Mouse (Mus musculus) heart, embryonic 16.5 days (tissue): ENCODE results near the gene Sars2. TPM values are rescaled to one million over a fixed set of nuclear protein-coding genes. Genes with fewer than 3 reads are reported as not detected.

ENCODE experiments used
- ATAC-seq: fragments of 200-750 bp; cut with Nextera tagmentation; replicated peaks from 2 replicates; pipeline ENCODE4 v1.8.0; 2017; ENCODE audit warnings: moderate number of reproducible peaks; ENCODE audit not compliant: insufficient read depth, low FRiP score; ENCODE audit errors: extremely low read depth
- H3K27ac ChIP-seq: fragments of 300-500 bp; sonication (generic); 2 replicates; pipeline ENCODE4 v1.5.1; 2014; ENCODE audit warnings: mild to moderate bottlenecking, low read length, control low read depth, moderate library complexity
- H3K27me3 ChIP-seq: fragments of 300-500 bp; sonication (generic); 2 replicates; pipeline ENCODE4 v1.6.1; 2014; ENCODE audit warnings: low read length, mixed read lengths; ENCODE audit not compliant: control insufficient read depth, insufficient read depth
- H3K36me3 ChIP-seq: fragments of 300-500 bp; sonication (generic); 2 replicates; pipeline ENCODE4 v1.6.1; 2014; ENCODE audit not compliant: control insufficient read depth, insufficient read depth
- H3K4me1 ChIP-seq: fragments of 300-500 bp; sonication (generic); 2 replicates; pipeline ENCODE4 v1.6.1; 2014; ENCODE audit warnings: low read length, mixed read lengths; ENCODE audit not compliant: control insufficient read depth, insufficient read depth
- H3K4me2 ChIP-seq: fragments of 300-500 bp; sonication (generic); 2 replicates; pipeline ENCODE4 v1.6.1; 2014; ENCODE audit warnings: low read depth, mild to moderate bottlenecking, control low read depth, low read length
- H3K4me3 ChIP-seq: fragments of 300-500 bp; sonication (generic); 2 replicates; pipeline ENCODE4 v1.5.1; 2014; ENCODE audit warnings: mild to moderate bottlenecking, control low read depth, low read length
- H3K9ac ChIP-seq: fragments of 300-500 bp; sonication (generic); 2 replicates; pipeline ENCODE4 v1.6.1; 2014; ENCODE audit warnings: low read length, control low read depth
- H3K9me3 ChIP-seq: fragments of 300-500 bp; sonication (generic); replicated peaks from 2 replicates; pipeline ENCODE4 v1.6.1; 2016; ENCODE audit warnings: low read length; ENCODE audit not compliant: control insufficient read depth
- WGBS: fragments of 180-500 bp; shearing (Covaris S2); extraction: QIAGEN DNeasy Blood & Tissue Kit; methylation state at CpG from one replicate; pipeline ENCODE4 v1.1.7; 2014; 5-methylcytosine and 5-hydroxymethylcytosine counted together
- polyA plus RNA-seq: library from polyadenylated mRNA; unstranded; fragments of >200 nt; fragmentation: Nextera tagmentation; extraction: Ambion mirVana; gene quantifications from 2 replicates; pipeline ENCODE4 v1.2.1, GENCODE M21; 2015

The Sars2 gene
- polyA plus RNA-seq, 1 experiment from 2014 or later, result 20.8 TPM

- Histone ChIP-seq H3K27me3 (no peaks in the 10 kb centered on the region), H3K9ac (no peak overlapping the region), H3K4me1 (peaks cover 12% of the 10 kb centered on the region), H3K27ac (no peak overlapping the region), H3K4me3 (no peak overlapping the region), H3K36me3 (peaks cover 32% of the 10 kb centered on the region), H3K4me2 (no peak overlapping the region), H3K9me3 (no peaks in the 10 kb centered on the region)
- WGBS, result 91% methylated on average over 21 of the region's 21 CpGs
- ATAC-seq, result no peak
Observed at GRCm38 (mm10) chr7:28739829-28740228, 2.0 kb upstream of the Sars2 start.

- H3K4me3 ChIP-seq, result peak overlapping the region; percentile 80
- 31% methylated on average over 9 of the region's 9 CpGs for WGBS
- peaks cover 30% of the 10 kb centered on the region for H3K36me3 ChIP-seq
- no peaks in the 10 kb centered on the region for H3K9me3 ChIP-seq
- H3K27me3 ChIP-seq, result no peaks in the 10 kb centered on the region
- H3K4me2 ChIP-seq, result peak overlapping the region; percentile 63
- no peak for ATAC-seq
- H3K27ac ChIP-seq, result peak overlapping the region; percentile 32; the same call in 1 of the 2 replicates
- peak overlapping the region; percentile 65 for H3K9ac ChIP-seq
- peaks cover 12% of the 10 kb centered on the region for H3K4me1 ChIP-seq
Observed at GRCm38 (mm10) chr7:28740949-28741348, 843 bp upstream of the Sars2 start.

- WGBS, result 2% methylated on average over 13 of the region's 13 CpGs
- peak overlapping the region; percentile 32 for H3K27ac ChIP-seq
- peak overlapping the region; percentile 63 for H3K4me2 ChIP-seq
- H3K9me3 ChIP-seq, result no peaks in the 10 kb centered on the region
- H3K36me3 ChIP-seq, result peaks cover 32% of the 10 kb centered on the region
- H3K27me3 ChIP-seq, result no peaks in the 10 kb centered on the region
- ATAC-seq, result peak; percentile 3; the same call in 1 of the 2 replicates
- peaks cover 12% of the 10 kb centered on the region for H3K4me1 ChIP-seq
- H3K4me3 ChIP-seq, result peak overlapping the region; percentile 80
- H3K9ac ChIP-seq, result peak overlapping the region; percentile 65
Observed at GRCm38 (mm10) chr7:28741368-28741708, 454 bp upstream of the Sars2 start.

DNA sequence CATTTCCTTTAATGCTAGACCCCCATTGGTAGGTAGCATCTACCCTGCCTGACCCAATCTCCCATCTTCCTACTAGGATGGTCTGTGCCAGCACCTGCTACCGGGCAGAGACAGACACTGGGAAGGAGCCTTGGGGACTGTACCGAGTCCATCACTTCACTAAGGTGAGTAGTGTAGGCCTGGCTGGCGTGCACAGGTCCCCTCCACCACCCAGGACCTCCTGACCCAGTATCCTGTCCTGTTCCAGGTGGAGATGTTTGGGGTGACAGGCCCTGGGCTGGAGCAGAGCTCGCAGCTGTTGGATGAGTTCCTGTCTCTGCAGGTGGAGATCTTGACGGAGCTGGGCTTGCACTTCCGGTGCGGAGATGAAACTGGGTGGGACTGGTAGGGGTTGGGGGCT lies 8.1 kb downstream of the Sars2 start:
- no peak overlapping the region for H3K4me3 ChIP-seq

GRCm38 (mm10) chr7:28756079-28756478 lies 14.3 kb downstream of the Sars2 start, which contains the start of gene Ccer2:
Gene Ccer2, plus strand, starts transcription at chr7:28756174.
- Histone ChIP-seq H3K4me3 (no peak within 1 kb of the TSS), H3K27me3 (peaks cover 11% of the 10 kb centered on the region), H3K4me1 (no peaks in the 10 kb centered on the region), H3K9ac (no peak within 1 kb of the TSS), H3K27ac (no peak within 1 kb of the TSS), H3K9me3 (no peaks in the 10 kb centered on the region), H3K36me3 (peaks cover 13% of the 10 kb centered on the region), H3K4me2 (no peak within 1 kb of the TSS)
- 3% methylated on average over 17 of the region's 17 CpGs for WGBS
- no peak for ATAC-seq

More for the DNA sequence above, 8.1 kb downstream of the Sars2 start:
- H3K9me3 ChIP-seq, result no peaks in the 10 kb centered on the region
- ATAC-seq, result no peak
- no peak overlapping the region for H3K27ac ChIP-seq
- peaks cover 11% of the 10 kb centered on the region for H3K36me3 ChIP-seq
- no peak overlapping the region for H3K4me2 ChIP-seq
- H3K4me1 ChIP-seq, result no peaks in the 10 kb centered on the region
- no peak overlapping the region for H3K9ac ChIP-seq
- 92% methylated on average over 7 of the region's 7 CpGs for WGBS
- H3K27me3 ChIP-seq, result no peaks in the 10 kb centered on the region

DNA sequence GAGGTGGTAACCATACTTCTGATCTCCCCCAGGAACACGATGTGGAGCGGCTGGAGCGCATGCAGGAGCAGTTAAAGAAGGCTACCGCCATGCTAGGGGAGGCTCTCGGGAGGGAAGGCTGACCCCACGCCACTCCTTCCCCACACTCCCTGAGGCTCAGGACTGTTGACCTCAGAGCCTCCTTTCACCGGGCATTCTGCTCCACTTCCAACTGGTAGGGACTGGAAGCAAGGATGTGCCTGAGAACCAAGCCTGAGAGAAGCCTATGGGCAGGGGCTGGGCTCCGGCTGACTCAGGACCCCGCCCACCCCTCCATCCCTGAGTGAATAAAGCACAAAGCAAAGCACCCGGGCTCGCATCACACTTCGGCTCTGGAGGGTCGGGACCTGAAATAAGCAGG lies 16.8 kb downstream of the Sars2 start:
- Histone ChIP-seq H3K27ac (no peak overlapping the region), H3K36me3 (peaks cover 24% of the 10 kb centered on the region), H3K4me1 (no peaks in the 10 kb centered on the region), H3K27me3 (peaks cover 11% of the 10 kb centered on the region), H3K4me2 (no peak overlapping the region), H3K9me3 (no peaks in the 10 kb centered on the region), H3K4me3 (no peak overlapping the region), H3K9ac (no peak overlapping the region)
- no peak for ATAC-seq
- 85% methylated on average over 13 of the region's 13 CpGs for WGBS

GRCm38 (mm10) chr7:28761907-28762306 lies 20.1 kb downstream of the Sars2 start:
- Histone ChIP-seq H3K9ac (no peak overlapping the region), H3K4me3 (no peak overlapping the region), H3K4me2 (no peak overlapping the region), H3K9me3 (no peaks in the 10 kb centered on the region), H3K27ac (no peak overlapping the region), H3K27me3 (peaks cover 2% of the 10 kb centered on the region; the same call in 1 of the 2 replicates), H3K4me1 (peaks cover 9% of the 10 kb centered on the region), H3K36me3 (peaks cover 24% of the 10 kb centered on the region)
- no peak for ATAC-seq
- WGBS, result 79% methylated on average over 9 of the region's 9 CpGs

DNA sequence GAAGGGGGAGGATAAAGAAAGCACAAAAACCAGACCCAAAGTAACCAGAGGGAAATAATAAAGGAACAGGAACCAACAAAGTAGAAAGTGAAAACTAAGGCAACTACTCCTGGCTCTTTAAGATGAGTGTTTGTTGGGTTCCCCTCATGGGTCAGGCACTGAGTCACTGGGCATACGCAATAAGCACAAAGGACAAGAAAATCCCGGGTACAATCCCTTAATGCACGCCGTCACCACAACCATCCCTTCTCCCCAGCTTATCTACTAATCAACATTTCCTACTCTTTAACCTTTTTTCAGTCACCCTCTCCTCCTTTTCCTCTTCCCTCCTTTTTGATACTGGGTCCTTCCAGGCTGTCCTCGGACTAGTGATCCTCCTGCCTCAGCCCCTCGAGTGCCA lies 23.4 kb downstream of the Sars2 start:
- H3K9ac ChIP-seq, result no peak overlapping the region
- H3K4me3 ChIP-seq, result peak overlapping the region; percentile 90
- no peak for ATAC-seq
- H3K27me3 ChIP-seq, result no peaks in the 10 kb centered on the region
- peaks cover 16% of the 10 kb centered on the region for H3K36me3 ChIP-seq
- peak overlapping the region; percentile 89 for H3K4me2 ChIP-seq
- peaks cover 15% of the 10 kb centered on the region for H3K4me1 ChIP-seq
- H3K9me3 ChIP-seq, result no peaks in the 10 kb centered on the region
- 81% methylated on average over 6 of the region's 6 CpGs for WGBS
- H3K27ac ChIP-seq, result no peak overlapping the region

GRCm38 (mm10) chr7:28766173-28766879 lies 24.5 kb downstream of the Sars2 start, which contains the start of gene Sirt2:
Gene Sirt2, plus strand, starts transcription at chr7:28766735.
- H3K27me3 ChIP-seq, result no peaks in the 10 kb centered on the region
- H3K36me3 ChIP-seq, result peaks cover 8% of the 10 kb centered on the region
- H3K4me2 ChIP-seq, result peak within 1 kb of the TSS; percentile 89
- under 1% methylated on average over 45 of the region's 45 CpGs for WGBS
- peak within 1 kb of the TSS; percentile 90 for H3K4me3 ChIP-seq
- peak; percentile 98 for ATAC-seq
- H3K9me3 ChIP-seq, result no peaks in the 10 kb centered on the region
- peaks cover 15% of the 10 kb centered on the region for H3K4me1 ChIP-seq
- peak within 1 kb of the TSS; percentile 87 for H3K9ac ChIP-seq
- peak within 1 kb of the TSS; percentile 25; the same call in 1 of the 2 replicates for H3K27ac ChIP-seq
